Mouse (Mus musculus): ENCODE data around the gene Nfkbil1.
A peak's percentile ranks its signal among the peaks of the same experiment; 100 is the strongest.
"Not testable (repeated sequence)": the region's sequence is repeated elsewhere in the genome, so short reads cannot be mapped to it uniquely, and the experiment has no call there.

The Nfkbil1 gene

GRCm38 (mm10) chr17:35236996-35237395 lies 1.4 kb upstream of the Nfkbil1 start:
- DNase-seq (ENCODE audit: low spot score), result no peak

GRCm38 (mm10) chr17:35236390-35236746 lies 776 bp upstream of the Nfkbil1 start:
- DNase-seq (ENCODE audit: low spot score), result peak; percentile 98

GRCm38 (mm10) chr17:35234903-35235302 lies 689 bp downstream of the Nfkbil1 start:
- peak; percentile 52 for DNase-seq (ENCODE audit: low spot score)

- DNase-seq (ENCODE audit: low spot score), result not testable (repeated sequence)
These were observed 1.5 kb downstream of the Nfkbil1 start for GRCm38 (mm10) chr17:35234090-35234489.

- DNase-seq (ENCODE audit: low spot score), result no peak
These were observed 2.2 kb downstream of the Nfkbil1 start, which contains the start of gene Atp6v1g2 for GRCm38 (mm10) chr17:35233114-35233980. Gene Atp6v1g2 (plus strand): TSS chr17:35233660.

GRCm38 (mm10) chr17:35232659-35233058 lies 2.9 kb downstream of the Nfkbil1 start:
- DNase-seq (ENCODE audit: low spot score), result no peak

GRCm38 (mm10) chr17:35232043-35232442 lies 3.5 kb downstream of the Nfkbil1 start:
- peak; percentile 95 for DNase-seq (ENCODE audit: low spot score)

- DNase-seq (ENCODE audit: low spot score), result no peak
These were observed 4.6 kb downstream of the Nfkbil1 start for GRCm38 (mm10) chr17:35231022-35231421.

GRCm38 (mm10) chr17:35226561-35227046 lies 9.0 kb downstream of the Nfkbil1 start:
- DNase-seq (ENCODE audit: low spot score), result no peak

GRCm38 (mm10) chr17:35225456-35225855 lies 10.1 kb downstream of the Nfkbil1 start:
- DNase-seq (ENCODE audit: low spot score), result no peak

GRCm38 (mm10) chr17:35224641-35225040 lies 11.0 kb downstream of the Nfkbil1 start:
- DNase-seq (ENCODE audit: low spot score), result no peak

- DNase-seq (ENCODE audit: low spot score), result no peak
These were observed 13.3 kb downstream of the Nfkbil1 start for GRCm38 (mm10) chr17:35222299-35222698.

GRCm38 (mm10) chr17:35220156-35220952 lies 15.2 kb downstream of the Nfkbil1 start, which contains the start of gene Gm16181:
Gene Gm16181 (plus strand): TSS chr17:35220834.
- DNase-seq (ENCODE audit: low spot score), result no peak

- DNase-seq (ENCODE audit: low spot score), result no peak
These were observed 16.0 kb downstream of the Nfkbil1 start for GRCm38 (mm10) chr17:35219601-35220041.

GRCm38 (mm10) chr17:35218516-35219193 lies 16.9 kb downstream of the Nfkbil1 start:
- no peak for DNase-seq (ENCODE audit: low spot score)

GRCm38 (mm10) chr17:35213071-35213470 lies 22.5 kb downstream of the Nfkbil1 start:
- DNase-seq (ENCODE audit: low spot score), result no peak

GRCm38 (mm10) chr17:35210593-35210992 lies 25.0 kb downstream of the Nfkbil1 start:
- no peak for DNase-seq (ENCODE audit: low spot score)

- no peak for DNase-seq (ENCODE audit: low spot score)
These were observed 25.6 kb downstream of the Nfkbil1 start for GRCm38 (mm10) chr17:35209785-35210535.

GRCm38 (mm10) chr17:35205380-35205769 lies 30.2 kb downstream of the Nfkbil1 start:
- DNase-seq (ENCODE audit: low spot score), result no peak

GRCm38 (mm10) chr17:35204494-35205379 lies 30.9 kb downstream of the Nfkbil1 start, which contains the start of gene Lta:
Gene Lta (minus strand): TSS chr17:35205351.
- no peak for DNase-seq (ENCODE audit: low spot score)
